Mouse (Mus musculus): ENCODE measurements around the gene Col6a1. TPM values are rescaled to one million over a fixed set of nuclear protein-coding genes. Genes with fewer than 3 reads are reported as not detected.
"Not testable (repeated sequence)": the region's sequence is repeated elsewhere in the genome, so short reads cannot be mapped to it uniquely, and the experiment has no call there.

Gene Col6a1
- 10 to 100 TPM; 19.6 to 23.2 TPM for total RNA-seq (2021)
- long read RNA-seq, experiment 1, partial matches to known transcripts = 8 of 26 reads
- long read RNA-seq, experiment 1, other reads (novel, unspliced or antisense) = 18 of 26 reads
- long read RNA-seq, experiment 2, partial matches to known transcripts = 6 of 22 reads
- long read RNA-seq, experiment 2, other reads (novel, unspliced or antisense) = 16 of 22 reads

DNA sequence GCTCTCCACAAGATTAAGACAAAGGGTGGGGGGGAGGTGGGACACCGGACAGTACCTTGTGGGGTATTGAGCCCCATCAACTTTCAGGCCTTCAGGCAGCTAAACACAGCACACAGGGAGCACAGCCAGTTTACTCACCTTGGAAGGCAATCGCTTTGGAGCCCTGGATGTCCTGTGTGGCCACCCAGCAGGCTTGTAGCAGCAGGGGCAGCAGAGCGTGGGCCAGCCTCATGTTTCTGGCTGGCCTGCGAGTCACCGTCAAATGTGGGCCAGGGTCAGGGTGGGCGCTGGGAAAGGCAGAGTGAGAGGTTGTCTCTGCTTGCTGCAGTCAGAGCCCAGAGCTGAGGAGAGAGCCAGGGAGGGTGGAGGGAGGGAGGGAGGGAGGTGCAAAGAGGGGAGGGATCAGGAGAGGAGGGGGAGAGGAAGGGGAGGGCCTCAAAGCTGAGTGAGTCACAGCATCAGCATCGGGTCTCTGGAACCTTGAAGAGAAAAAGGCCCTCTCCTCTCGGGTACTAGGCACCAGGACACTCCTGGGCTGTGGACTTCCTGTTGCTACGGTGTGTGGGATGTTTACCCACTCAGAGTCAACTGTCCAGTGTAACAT lies at the start of gene Col6a1:
TSS of gene Col6a1 (minus strand) at position 487 of the 604 bp plus-strand sequence.
- peak within 1 kb of the TSS; percentile 18; the same call in 1 of the 2 replicates for H3K4me3 ChIP-seq
- TF ChIP-seq CTCF (conservative IDR thresholded peaks at IDR 0.05) = no peak
- no peak for DNase-seq (ENCODE audit: low spot score in 2 of 2)
- H3K27ac ChIP-seq = no peak within 1 kb of the TSS

DNA sequence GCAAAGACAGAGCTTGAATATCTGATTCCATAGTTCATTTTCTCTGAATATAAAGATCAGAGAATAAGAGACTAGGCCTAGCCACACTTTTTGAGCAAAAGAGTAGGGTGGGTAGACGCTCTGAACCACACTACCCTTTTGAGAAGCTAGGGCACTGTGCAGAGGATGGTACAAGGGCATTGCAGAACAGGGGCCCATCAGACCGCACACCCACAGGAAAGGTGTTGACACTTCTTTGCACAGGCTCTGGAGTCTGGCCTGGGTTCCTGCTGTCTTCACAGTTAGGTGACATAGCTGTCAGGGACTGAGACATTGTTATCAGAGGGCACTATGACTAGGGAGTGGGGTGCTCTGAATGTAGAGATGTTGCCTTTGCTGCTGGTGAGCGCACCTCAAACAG lies 45.7 kb upstream of the Col6a1 start:
- TF ChIP-seq CTCF (conservative IDR thresholded peaks at IDR 0.05) = no peak
- no peak for DNase-seq (ENCODE audit: low spot score in 2 of 2)
- Histone ChIP-seq H3K27ac (no peak overlapping the region), H3K4me3 (no peak overlapping the region)

DNA sequence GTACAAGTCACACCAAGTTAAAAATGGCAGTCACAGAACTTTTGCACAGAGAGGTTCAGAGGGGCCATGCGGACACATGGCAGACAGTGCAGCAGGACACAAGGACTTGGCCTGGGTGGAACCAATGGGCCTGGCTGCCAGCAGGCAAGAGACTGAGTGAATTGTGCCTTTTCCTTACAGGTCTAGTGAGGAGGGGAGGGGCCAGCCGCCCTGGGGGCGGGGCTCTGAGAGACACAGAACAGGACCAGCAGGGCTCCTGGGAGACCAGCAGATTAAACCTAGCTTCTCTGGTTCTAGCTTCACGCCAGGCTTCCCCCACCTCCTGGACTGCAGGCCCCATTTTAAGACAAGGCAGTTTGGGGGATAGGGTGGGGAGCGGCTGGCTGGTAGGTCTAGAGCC lies 45.1 kb upstream of the Col6a1 start:
- no peak for TF ChIP-seq CTCF (conservative IDR thresholded peaks at IDR 0.05)
- H3K4me3 ChIP-seq = no peak overlapping the region
- DNase-seq (ENCODE audit: low spot score in 2 of 2) = no peak

DNA sequence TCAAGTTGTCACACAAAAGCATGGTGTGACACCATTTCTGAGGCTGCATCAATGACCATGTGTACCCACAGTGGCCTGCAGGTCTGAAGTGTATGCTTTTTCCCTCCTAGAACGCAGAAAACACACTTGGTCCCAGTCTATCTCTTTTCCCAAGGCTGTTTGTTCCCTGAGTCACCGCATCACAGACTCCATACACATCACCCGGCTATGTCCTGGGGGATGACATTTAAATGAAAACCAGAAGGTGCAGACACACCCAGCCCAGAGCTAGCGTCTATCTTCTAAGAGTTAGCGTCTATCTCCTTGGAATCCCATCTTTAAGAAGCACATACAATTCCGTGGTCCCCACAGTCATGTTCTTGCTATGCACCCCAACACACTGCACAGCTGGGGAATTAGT lies 43.6 kb upstream of the Col6a1 start:
- DNase-seq (ENCODE audit: low spot score in 2 of 2) = no peak
- Histone ChIP-seq H3K4me3 (no peak overlapping the region), H3K27ac (no peak overlapping the region)
- no peak for TF ChIP-seq CTCF (conservative IDR thresholded peaks at IDR 0.05)

More for the DNA sequence above, 45.1 kb upstream of the Col6a1 start:
- no peak overlapping the region for H3K27ac ChIP-seq

DNA sequence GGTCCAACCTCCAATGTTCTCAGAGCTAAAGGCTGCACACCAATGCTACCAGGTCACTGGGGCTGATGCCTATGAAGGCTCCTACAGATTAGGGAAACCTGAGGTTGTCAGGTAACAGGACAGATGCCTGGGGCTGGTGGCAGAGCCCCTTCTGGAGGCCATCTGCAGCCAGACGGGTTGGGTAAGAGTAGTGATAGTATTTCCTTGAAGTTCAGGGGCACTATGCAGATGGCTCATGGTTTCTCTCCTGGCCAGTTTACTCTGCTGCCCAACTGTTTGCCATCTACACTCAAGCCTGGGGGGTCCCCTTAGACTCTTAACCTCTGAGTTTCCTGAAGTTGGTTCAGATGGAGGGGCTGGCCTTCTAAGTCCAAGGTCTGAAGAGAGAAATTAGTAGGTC lies 40.2 kb upstream of the Col6a1 start:
- no peak for TF ChIP-seq CTCF (conservative IDR thresholded peaks at IDR 0.05)
- DNase-seq (ENCODE audit: low spot score in 2 of 2) = no peak
- H3K4me3 ChIP-seq = no peak overlapping the region
- no peak overlapping the region for H3K27ac ChIP-seq

DNA sequence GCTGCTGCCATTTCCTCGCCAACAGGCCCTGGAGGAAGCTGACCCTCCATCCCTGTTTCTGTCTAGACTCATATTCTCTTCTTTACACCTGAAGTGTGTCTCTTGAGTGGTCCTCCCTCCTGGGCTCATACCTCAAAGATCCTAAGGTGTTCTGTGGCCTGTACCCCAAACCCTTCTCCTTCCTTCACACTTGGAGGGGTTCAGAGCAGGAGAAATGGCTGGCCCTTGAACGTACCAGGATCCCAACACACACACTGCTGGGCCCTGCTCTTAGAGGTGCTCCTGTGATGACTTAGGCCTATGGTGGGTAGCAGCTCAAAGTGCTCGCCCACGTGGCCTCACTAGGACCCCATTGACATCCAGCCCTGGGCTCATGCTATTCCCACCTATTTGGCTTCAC lies 39.0 kb upstream of the Col6a1 start:
- TF ChIP-seq CTCF (conservative IDR thresholded peaks at IDR 0.05) = no peak
- H3K4me3 ChIP-seq = no peak overlapping the region
- DNase-seq (ENCODE audit: low spot score in 2 of 2) = no peak
- H3K27ac ChIP-seq = no peak overlapping the region

DNA sequence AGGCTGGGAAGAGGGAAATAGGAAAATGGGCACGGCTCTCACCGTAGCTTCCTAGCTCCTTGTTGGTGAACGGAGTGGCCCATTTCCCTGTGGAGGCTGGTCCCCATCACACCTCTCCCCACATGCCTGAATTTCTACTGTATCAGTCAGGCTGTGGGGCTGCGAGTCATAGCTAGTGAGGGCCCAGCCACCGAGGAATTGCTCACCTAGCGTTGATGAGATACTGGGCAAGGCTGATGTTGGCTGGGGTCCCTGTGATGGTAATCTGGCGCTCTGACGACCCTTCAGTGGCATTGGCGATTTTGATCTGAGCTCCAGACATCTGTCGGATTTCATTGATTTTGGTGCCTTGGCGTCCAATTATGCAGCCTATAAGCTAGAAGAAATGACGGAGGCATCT lies 37.0 kb upstream of the Col6a1 start:
- no peak for DNase-seq (ENCODE audit: low spot score in 2 of 2)

DNA sequence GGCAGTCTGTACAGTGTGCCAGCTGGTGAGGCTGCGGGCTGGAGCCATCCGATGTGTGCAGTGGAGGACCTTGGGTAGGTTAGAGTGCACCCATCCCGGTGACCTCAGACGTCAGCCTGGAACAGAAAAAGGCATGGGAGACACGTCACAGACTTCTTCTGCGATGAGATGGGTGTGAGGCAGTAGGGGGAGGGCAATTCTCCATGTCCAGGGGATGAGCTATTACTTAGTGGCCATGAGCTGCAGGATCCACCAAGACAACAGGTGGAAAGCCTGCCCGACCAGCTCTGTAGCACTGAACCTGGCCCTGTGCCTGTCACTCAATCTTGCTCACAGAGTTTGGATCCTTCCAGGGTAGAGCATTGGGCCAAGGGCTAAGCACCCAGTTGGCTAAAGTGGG lies 36.4 kb upstream of the Col6a1 start:
- DNase-seq (ENCODE audit: low spot score in 2 of 2) = no peak
- Histone ChIP-seq H3K4me3 (no peak overlapping the region), H3K27ac (no peak overlapping the region)
- TF ChIP-seq CTCF (conservative IDR thresholded peaks at IDR 0.05) = no peak

More for the DNA sequence above, 37.0 kb upstream of the Col6a1 start:
- Histone ChIP-seq H3K27ac (peak overlapping the region; percentile 53; the same call in 1 of the 2 replicates), H3K4me3 (no peak overlapping the region)
- no peak for TF ChIP-seq CTCF (conservative IDR thresholded peaks at IDR 0.05)

DNA sequence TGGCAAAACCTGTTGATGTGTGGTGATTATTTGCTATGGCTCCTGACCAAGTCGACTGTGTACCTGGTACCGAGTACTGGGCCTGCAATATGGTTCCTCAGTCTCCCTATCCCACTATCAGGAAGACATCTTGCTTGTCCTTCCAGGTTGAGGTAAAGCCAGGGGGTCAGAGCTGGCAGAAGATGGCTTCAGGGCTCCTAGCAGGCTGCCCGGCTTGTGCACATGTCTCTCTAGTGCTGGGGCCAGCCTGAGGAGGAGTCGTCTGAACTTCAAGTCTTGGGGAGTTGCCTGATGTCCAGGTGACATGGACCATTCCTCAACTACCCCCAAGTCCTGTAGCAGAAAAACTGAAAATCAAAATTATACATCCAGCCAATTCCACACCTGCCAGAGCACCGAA lies 33.9 kb upstream of the Col6a1 start:
- Histone ChIP-seq H3K4me3 (no peak overlapping the region), H3K27ac (no peak overlapping the region)
- no peak for DNase-seq (ENCODE audit: low spot score in 2 of 2)
- TF ChIP-seq CTCF (conservative IDR thresholded peaks at IDR 0.05) = no peak

DNA sequence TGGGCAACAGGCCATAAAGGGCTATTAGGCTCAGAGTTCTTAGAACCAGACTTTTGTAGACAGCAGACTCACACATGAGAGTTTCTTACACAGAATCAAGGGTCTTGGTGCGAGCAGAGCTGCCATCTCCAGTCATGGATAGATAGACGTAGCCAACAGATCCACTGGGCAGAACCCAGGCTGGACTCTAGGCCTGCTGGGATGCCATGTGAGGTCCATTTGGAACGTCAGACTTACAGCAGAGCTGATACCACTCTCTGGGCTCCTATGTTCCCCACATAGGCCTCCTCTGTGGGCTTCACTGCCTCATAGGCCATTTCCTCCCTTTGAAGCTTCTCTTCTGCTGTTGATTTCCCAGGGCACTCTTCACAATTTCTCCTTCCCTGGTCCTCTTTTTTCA lies 27.7 kb upstream of the Col6a1 start:
- Histone ChIP-seq H3K27ac (no peak overlapping the region), H3K4me3 (no peak overlapping the region)
- DNase-seq (ENCODE audit: low spot score in 2 of 2) = no peak
- TF ChIP-seq CTCF (conservative IDR thresholded peaks at IDR 0.05) = no peak

DNA sequence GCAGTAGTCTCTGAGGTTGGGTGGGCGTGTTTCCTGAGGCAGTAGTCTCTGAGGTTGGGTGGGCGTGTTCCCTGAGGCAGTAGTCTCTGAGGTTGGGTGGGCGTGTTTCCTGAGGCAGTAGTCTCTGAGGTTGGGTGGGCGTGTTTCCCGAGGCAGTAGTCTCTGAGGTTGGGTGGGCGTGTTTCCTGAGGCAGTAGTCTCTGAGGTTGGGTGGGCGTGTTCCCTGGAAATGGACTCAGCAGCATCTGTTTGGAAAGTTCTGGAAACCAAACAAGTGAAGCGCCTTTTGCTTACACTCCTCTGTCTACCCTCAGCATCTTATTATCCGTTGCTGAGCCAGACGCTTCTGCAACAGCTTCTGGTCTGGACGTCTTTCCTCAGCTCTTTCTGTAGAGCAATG lies 18.3 kb upstream of the Col6a1 start:
- H3K4me3 ChIP-seq; H3K27ac ChIP-seq; DNase-seq (ENCODE audit: low spot score in 2 of 2): not testable (repeated sequence)

DNA sequence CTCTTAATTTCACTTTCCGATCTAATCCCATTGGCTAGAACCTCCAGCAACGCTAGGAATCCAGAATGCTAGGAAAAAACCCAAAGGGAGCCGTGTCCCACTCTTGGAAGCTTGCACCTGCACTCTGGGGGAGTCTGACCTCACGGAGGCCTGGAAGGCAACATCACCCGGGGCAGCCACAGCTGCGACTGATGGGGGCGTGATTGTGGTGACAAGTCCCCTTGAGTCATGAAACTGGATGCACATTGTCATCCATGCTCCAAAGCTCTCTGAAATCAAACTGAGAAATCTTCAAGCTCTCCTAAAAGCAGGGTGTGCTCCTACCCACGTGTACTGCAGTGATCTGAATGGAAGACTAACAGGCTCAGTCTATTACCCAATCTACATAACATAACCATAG lies 10.8 kb upstream of the Col6a1 start:
- DNase-seq (ENCODE audit: low spot score in 2 of 2) = no peak
- no peak for TF ChIP-seq CTCF (conservative IDR thresholded peaks at IDR 0.05)
- Histone ChIP-seq H3K27ac (no peak overlapping the region), H3K4me3 (no peak overlapping the region)

DNA sequence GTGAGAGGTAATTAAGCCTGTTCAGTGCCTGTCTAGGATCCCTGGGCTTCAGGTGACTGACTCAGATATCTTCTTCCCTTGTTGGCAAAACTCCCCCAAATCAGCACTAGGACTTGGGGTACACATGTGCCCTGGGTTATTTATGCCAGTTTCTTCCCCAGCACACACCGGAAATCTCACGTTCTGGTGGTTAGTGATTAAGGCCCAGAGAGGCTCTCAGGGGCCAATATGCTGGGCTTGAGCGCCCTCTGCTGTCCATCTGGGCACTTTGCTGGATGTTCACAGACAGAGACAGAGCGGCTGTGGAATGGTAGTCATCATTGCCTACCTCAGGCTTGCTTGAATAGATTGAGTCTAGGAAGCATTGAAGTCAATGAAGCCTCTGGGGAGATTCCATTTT lies 9.0 kb upstream of the Col6a1 start:
- TF ChIP-seq CTCF (conservative IDR thresholded peaks at IDR 0.05) = peak; percentile 96
- no peak overlapping the region for H3K27ac ChIP-seq
- peak; percentile 82 to 87 for DNase-seq (ENCODE audit: low spot score in 2 of 2)
- H3K4me3 ChIP-seq = no peak overlapping the region

DNA sequence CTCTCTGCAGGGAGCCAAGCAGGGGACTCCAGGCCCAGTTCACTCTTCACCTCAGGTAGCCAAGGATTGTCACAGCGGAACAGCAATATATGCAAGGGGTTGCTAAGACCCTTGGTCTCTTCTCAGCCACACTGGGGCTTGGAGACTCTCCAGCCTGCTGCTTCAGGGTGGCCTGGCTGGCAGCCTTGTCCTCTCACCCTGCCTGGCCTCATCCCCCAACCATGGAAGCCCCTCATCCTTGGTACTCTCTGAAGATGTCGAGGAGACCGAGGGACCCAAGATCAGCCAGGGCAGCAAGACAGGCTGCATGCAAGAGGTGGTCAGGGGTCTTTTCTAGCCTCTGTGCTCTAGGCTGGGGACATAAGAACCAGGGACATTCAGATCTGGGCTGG lies 7.7 kb upstream of the Col6a1 start:
- DNase-seq (ENCODE audit: low spot score in 2 of 2) = no peak
- Histone ChIP-seq H3K27ac (no peak overlapping the region), H3K4me3 (peak overlapping the region; percentile 30; the same call in 1 of the 2 replicates)
- no peak for TF ChIP-seq CTCF (conservative IDR thresholded peaks at IDR 0.05)

Measured in layer of hippocampus, adult 2 months (tissue).